Mouse (Mus musculus) cerebellum, adult 2 months (tissue): Measurements from ENCODE around the gene Ikzf1. TPM values are rescaled to one million over a fixed set of nuclear protein-coding genes. Genes with fewer than 3 reads are reported as not detected.

Source experiments
- DNase-seq, 2 experiments: peaks; one replicate each; pipeline ENCODE4 v3.0.0; 2021
- H3K27ac ChIP-seq: fragments of 200-500 bp; 2 replicates; pipeline ENCODE4 v1.5.1; 2012; ENCODE audit warnings: low read length, control low read depth, inconsistent platforms; ENCODE audit not compliant: insufficient read depth
- H3K27me3 ChIP-seq: fragments of 200-500 bp; 2 replicates; pipeline ENCODE4 v1.6.1; 2012; ENCODE audit warnings: inconsistent platforms, mild to moderate bottlenecking, low read length, moderate library complexity; ENCODE audit not compliant: control insufficient read depth, insufficient read depth
- H3K4me1 ChIP-seq: fragments of 200-500 bp; 2 replicates; pipeline ENCODE4 v1.6.1; 2011; ENCODE audit warnings: low read length; ENCODE audit not compliant: control insufficient read depth, insufficient read depth
- H3K4me3 ChIP-seq: fragments of 200-500 bp; replicated peaks from 2 replicates; pipeline ENCODE3; 2011; ENCODE audit warnings: mild to moderate bottlenecking, low read depth, low read length, control low read depth; ENCODE audit not compliant: insufficient read depth
- CTCF ChIP-seq: fragments of 200-500 bp; IDR thresholded peaks from 2 replicates; pipeline ENCODE4 v1.5.1; 2011; ENCODE audit warnings: low read depth, mild to moderate bottlenecking, control low read depth, low read length, moderate library complexity, borderline replicate concordance; ENCODE audit not compliant: insufficient read depth
- POLR2A ChIP-seq: fragments of 200-500 bp; IDR thresholded peaks from 2 replicates; pipeline ENCODE4 v1.6.1; 2011; ENCODE audit warnings: low read length, control low read depth, borderline replicate concordance; ENCODE audit not compliant: insufficient read depth
- WGBS: fragments of 180-500 bp; shearing (Covaris S2); methylation state at CpG from one replicate; pipeline ENCODE4 v1.1.7; 2018; 5-methylcytosine and 5-hydroxymethylcytosine counted together
- polyA plus RNA-seq: library from polyadenylated mRNA; depleted of rRNA; stranded (reverse); fragments of >200 nt; gene quantifications from 2 replicates; pipeline ENCODE4 v1.2.3, GENCODE M21; 2012

The Ikzf1 gene
- polyA plus RNA-seq, 1 experiment: 0.82 TPM

DNA sequence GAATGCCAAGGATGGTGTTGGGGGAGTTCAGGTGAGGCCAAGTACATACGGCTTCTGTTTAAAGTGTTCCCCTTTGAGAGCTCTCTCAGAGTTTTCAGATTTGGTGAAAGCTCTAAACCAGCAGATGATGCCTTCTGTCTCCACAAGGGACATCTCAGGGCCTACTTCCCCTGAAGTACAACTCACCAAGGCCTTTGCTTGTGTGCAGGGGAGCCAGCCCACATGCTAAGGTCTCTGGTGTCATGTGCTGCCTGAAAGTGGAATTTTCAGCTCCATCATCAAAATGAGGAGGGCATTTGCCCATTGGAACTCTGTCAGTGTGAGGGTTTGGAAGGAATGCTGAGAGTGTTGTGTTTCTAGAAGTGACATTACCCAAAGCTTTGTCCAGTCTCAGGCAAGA lies 80.6 kb downstream of the Ikzf1 start:
- Histone ChIP-seq H3K4me3 (no peak overlapping the region), H3K4me1 (no peaks in the 10 kb centered on the region), H3K27ac (no peak overlapping the region), H3K27me3 (no peaks in the 10 kb centered on the region)
- no peak for TF ChIP-seq CTCF
- TF ChIP-seq POLR2A: no peak
- WGBS: 63% methylated on average over 1 of the region's 1 CpGs
- no peak for DNase-seq

GRCm38 (mm10) chr11:11766105-11766504 lies 81.3 kb downstream of the Ikzf1 start:
- 97% methylated on average over 1 of the region's 1 CpGs for WGBS
- TF ChIP-seq CTCF: no peak
- no peak for TF ChIP-seq POLR2A
- H3K4me1 ChIP-seq: no peaks in the 10 kb centered on the region
- no peak for DNase-seq
- H3K4me3 ChIP-seq: no peak overlapping the region
- H3K27me3 ChIP-seq: no peaks in the 10 kb centered on the region
- H3K27ac ChIP-seq: no peak overlapping the region

GRCm38 (mm10) chr11:11766736-11767135 lies 81.9 kb downstream of the Ikzf1 start:
- no peak for DNase-seq
- Histone ChIP-seq H3K4me1 (no peaks in the 10 kb centered on the region), H3K27me3 (no peaks in the 10 kb centered on the region), H3K27ac (no peak overlapping the region), H3K4me3 (no peak overlapping the region)
- no peak for TF ChIP-seq POLR2A
- no peak for TF ChIP-seq CTCF

DNA sequence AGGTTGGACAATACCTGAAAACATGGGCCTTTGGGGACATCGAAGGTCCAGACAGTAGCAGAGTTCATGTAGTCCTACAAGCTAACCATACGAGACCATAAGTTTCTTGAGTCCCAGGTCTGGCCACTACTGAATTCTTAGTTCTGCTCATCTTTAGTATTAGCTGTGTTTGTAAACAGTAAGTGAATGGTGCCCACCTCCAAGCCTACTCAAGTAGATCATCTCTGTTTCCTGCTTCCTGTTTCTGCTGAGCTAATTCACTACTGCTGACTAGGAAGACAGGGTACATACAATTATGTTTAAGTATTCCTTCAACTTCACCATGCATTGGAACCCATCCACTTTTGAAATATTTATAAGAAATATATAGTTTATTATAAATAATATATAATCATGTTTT lies 83.3 kb downstream of the Ikzf1 start:
- H3K27me3 ChIP-seq: no peaks in the 10 kb centered on the region
- H3K27ac ChIP-seq: no peak overlapping the region
- no peak for DNase-seq
- H3K4me1 ChIP-seq: no peaks in the 10 kb centered on the region
- H3K4me3 ChIP-seq: no peak overlapping the region
- TF ChIP-seq POLR2A: no peak
- no peak for TF ChIP-seq CTCF
- 90% methylated on average over 2 of the region's 2 CpGs for WGBS

DNA sequence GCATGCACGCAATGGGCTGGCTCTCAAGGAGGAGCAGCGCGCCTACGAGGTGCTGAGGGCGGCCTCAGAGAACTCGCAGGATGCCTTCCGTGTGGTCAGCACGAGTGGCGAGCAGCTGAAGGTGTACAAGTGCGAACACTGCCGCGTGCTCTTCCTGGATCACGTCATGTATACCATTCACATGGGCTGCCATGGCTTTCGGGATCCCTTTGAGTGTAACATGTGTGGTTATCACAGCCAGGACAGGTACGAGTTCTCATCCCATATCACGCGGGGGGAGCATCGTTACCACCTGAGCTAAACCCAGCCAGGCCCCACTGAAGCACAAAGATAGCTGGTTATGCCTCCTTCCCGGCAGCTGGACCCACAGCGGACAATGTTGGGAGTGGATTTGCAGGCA lies 84.5 kb downstream of the Ikzf1 start:
- no peak for DNase-seq
- H3K27me3 ChIP-seq: no peaks in the 10 kb centered on the region
- H3K4me3 ChIP-seq: no peak overlapping the region
- WGBS: 92% methylated on average over 20 of the region's 20 CpGs
- H3K4me1 ChIP-seq: no peaks in the 10 kb centered on the region
- H3K27ac ChIP-seq: no peak overlapping the region
- TF ChIP-seq POLR2A (no peak), CTCF (no peak)

DNA sequence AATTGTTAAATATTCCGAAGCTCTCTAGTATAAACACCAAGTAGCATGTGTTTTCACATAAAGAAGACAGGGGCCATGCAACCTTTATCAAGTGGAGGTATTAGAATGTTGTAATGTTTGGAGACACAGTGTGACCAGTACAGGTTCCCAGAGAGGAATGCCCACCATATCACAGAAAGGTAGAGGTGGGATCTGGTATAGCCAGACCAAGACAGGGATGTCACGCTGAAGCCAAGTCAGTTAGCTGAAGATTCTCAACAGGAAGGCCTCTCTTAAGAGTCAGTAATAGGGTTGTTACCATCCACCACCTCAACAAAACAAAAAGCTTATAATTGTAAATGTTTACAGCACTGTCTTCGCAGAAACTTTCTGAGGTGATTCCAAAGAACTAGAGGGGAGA lies 85.9 kb downstream of the Ikzf1 start:
- WGBS: 94% methylated on average over 3 of the region's 3 CpGs
- Histone ChIP-seq H3K4me3 (no peak overlapping the region), H3K4me1 (no peaks in the 10 kb centered on the region), H3K27me3 (no peaks in the 10 kb centered on the region), H3K27ac (no peak overlapping the region)
- DNase-seq: no peak
- TF ChIP-seq CTCF (no peak), POLR2A (no peak)

GRCm38 (mm10) chr11:11772196-11772595 lies 87.4 kb downstream of the Ikzf1 start:
- 96% methylated on average over 4 of the region's 4 CpGs for WGBS
- Histone ChIP-seq H3K27ac (no peak overlapping the region), H3K4me3 (no peak overlapping the region), H3K27me3 (no peaks in the 10 kb centered on the region), H3K4me1 (no peaks in the 10 kb centered on the region)
- DNase-seq: no peak
- TF ChIP-seq POLR2A (no peak), CTCF (no peak)

DNA sequence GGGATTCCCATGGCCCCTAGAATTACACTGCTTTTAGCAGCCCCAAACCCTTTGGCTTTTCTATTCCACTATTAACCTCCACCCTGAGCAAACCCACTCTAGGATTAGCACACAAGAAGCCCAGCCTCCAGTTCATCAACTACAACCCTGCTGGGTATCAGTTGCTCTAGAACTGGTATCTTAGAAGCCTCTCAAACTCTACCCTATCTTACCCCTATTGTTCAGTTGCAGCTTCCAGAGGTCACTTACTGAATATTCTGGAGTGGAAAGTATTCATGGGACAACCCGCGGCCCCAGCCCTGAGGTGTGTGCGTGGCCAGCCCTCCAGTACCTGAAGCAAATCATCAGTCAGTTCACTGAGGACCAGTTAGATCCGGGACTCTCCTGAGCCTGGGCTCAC lies 89.6 kb downstream of the Ikzf1 start:
- H3K4me1 ChIP-seq: no peaks in the 10 kb centered on the region
- DNase-seq: no peak
- no peaks in the 10 kb centered on the region for H3K27me3 ChIP-seq
- WGBS: 95% methylated on average over 4 of the region's 4 CpGs
- no peak for TF ChIP-seq POLR2A
- no peak for TF ChIP-seq CTCF
- H3K27ac ChIP-seq: no peak overlapping the region
- H3K4me3 ChIP-seq: no peak overlapping the region
